Mouse (Mus musculus): Measurements from ENCODE around the gene Plekhh3.

- TF ChIP-seq CTCF (IDR thresholded peaks at IDR 0.05; ENCODE audit: control insufficient read depth, insufficient read depth, insufficient read length) (no peak), USF1 (IDR thresholded peaks at IDR 0.05; ENCODE audit: low read depth) (no peak), MYOG (IDR thresholded peaks at IDR 0.05; ENCODE audit: control insufficient read depth, extremely low read depth, insufficient read length) (no peak), MAX (IDR thresholded peaks at IDR 0.05) (no peak)
Observed at GRCm38 (mm10) chr11:101127075-101127474, 44.1 kb downstream of the Plekhh3 start.

Data from C2C12 (cell line).